In the genomic region with DNA sequence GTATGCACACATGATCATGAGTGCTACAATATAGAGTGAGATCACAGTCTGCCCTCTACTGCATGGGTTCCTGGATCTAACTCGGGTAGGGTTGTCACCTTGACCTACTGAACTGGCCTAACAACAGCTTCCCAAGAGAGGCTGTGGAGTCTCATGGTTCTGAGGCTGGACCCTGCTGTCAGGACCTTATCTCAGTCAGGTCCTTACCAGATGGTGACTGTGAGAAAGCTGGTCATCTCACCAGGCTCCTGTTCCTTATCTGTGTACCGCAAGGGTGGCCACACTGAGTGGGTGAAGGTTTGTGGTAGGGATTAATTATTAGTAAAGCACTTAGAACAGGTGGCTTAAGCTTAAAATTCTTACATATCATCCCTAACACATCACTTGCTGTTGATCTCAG, we compare ENCODE assay signal across 12 mouse cellular contexts. TPM values are rescaled to one million over a fixed set of nuclear protein-coding genes. Genes with fewer than 3 reads are reported as not detected.
A peak's percentile ranks its signal among the peaks of the same experiment; 100 is the strongest.
DNase-seq lines count a peak whose midpoint lies in the region; ATAC-seq and TF ChIP-seq lines count a peak whose summit lies in the region.
"Had no signal": no experiment of that assay in that cellular context is flagged by ENCODE, and none has a peak within 500 bp of the region (broad histone marks: within the 10 kb centered on the region; RNA-seq: fewer than 3 reads in every experiment).

No protein-coding gene starts in this region.

- H3K4me2 ChIP-seq in intestine, embryonic 15.5 days (replicated peaks): no peak overlapping the region
- no peak overlapping the region for H3K4me2 ChIP-seq in intestine, postnatal 0 days (replicated peaks; ENCODE audit: low read depth)
- no peak overlapping the region for H3K4me2 ChIP-seq in intestine, embryonic 16.5 days (ENCODE audit: low read depth, low read length)

- no peak for TF ChIP-seq CTCF in intestine, postnatal 0 days (IDR thresholded peaks at IDR 0.05; ENCODE audit: low read depth)
- TF ChIP-seq CTCF in bone marrow, adult 2 months (IDR thresholded peaks at IDR 0.05; ENCODE audit: control insufficient read depth, insufficient read depth, low read length): no peak
- TF ChIP-seq CTCF in left cerebral cortex, adult 2 months (IDR thresholded peaks at IDR 0.05): no peak

- H3K27ac ChIP-seq in intestine, embryonic 15.5 days: no peak overlapping the region
- no peak overlapping the region for H3K27ac ChIP-seq in intestine, postnatal 0 days (ENCODE audit: low read depth, low read length)
- peak overlapping the region; percentile 62 for H3K27ac ChIP-seq in bone marrow, adult 2 months (ENCODE audit: control insufficient read depth, insufficient read depth, low read depth, low read length, poor library complexity)
- H3K27ac ChIP-seq in intestine, embryonic 16.5 days (ENCODE audit: low read length): no peak overlapping the region
- H3K27ac ChIP-seq in left cerebral cortex, adult 2 months: no peak overlapping the region
- H3K27ac ChIP-seq: layer of hippocampus, adult 2 months had no signal

- no peak for TF ChIP-seq POLR2A in bone marrow, adult 2 months (IDR thresholded peaks at IDR 0.05; ENCODE audit: borderline replicate concordance, control insufficient read depth, low read depth, low read length)

- intact Hi-C loops in left cerebral cortex, adult 2 months (cut with DNase I): loop anchor here (10.0 kb wide), 1 partner anchor 183 kb away; no protein-coding TSS in a partner anchor

- H3K4me3 ChIP-seq in intestine, embryonic 15.5 days (replicated peaks): no peak overlapping the region
- H3K4me3 ChIP-seq in intestine, postnatal 0 days (ENCODE audit: low read depth, low read length): no peak overlapping the region
- H3K4me3 ChIP-seq in bone marrow, adult 2 months (replicated peaks; ENCODE audit: control insufficient read depth, low read depth, low read length): no peak overlapping the region
- H3K4me3 ChIP-seq in intestine, embryonic 16.5 days (ENCODE audit: low read length): no peak overlapping the region
- no peak overlapping the region for H3K4me3 ChIP-seq in left cerebral cortex, adult 2 months
- H3K4me3 ChIP-seq: layer of hippocampus, adult 2 months had no signal

- no peaks in the 10 kb centered on the region for H3K27me3 ChIP-seq in intestine, embryonic 15.5 days (replicated peaks)
- no peaks in the 10 kb centered on the region for H3K27me3 ChIP-seq in intestine, postnatal 0 days (replicated peaks; ENCODE audit: control insufficient read depth, insufficient read depth, low read length)
- H3K27me3 ChIP-seq in intestine, embryonic 16.5 days (replicated peaks; ENCODE audit: control insufficient read depth, insufficient read depth, low read length): no peaks in the 10 kb centered on the region

- no peaks in the 10 kb centered on the region for H3K36me3 ChIP-seq in intestine, embryonic 15.5 days
- no peaks in the 10 kb centered on the region for H3K36me3 ChIP-seq in intestine, postnatal 0 days (ENCODE audit: control insufficient read depth, insufficient read depth)
- H3K36me3 ChIP-seq in intestine, embryonic 16.5 days (ENCODE audit: control insufficient read depth, insufficient read depth, low read length): no peaks in the 10 kb centered on the region

- ATAC-seq in intestine, embryonic 15.5 days: peak; percentile 50; the same call in 1 of the 2 replicates
- no peak for ATAC-seq in intestine, postnatal 0 days
- peak; percentile 68 for ATAC-seq in intestine, embryonic 16.5 days
- ATAC-seq in megakaryocyte-erythroid progenitor cell, adult 5-6 weeks (replicated peaks; ENCODE audit: low FRiP score, low TSS enrichment, poor library complexity, severe bottlenecking): peak; percentile 71
- ATAC-seq: hindbrain, embryonic 16.5 days had no signal

- DNase-seq in frontal cortex, postnatal 36 days (ENCODE audit: low spot score in 2 of 2): no peak
- DNase-seq in left cerebral cortex, adult 2 months (ENCODE audit: extremely low spot score in 1 of 2, low spot score in 2 of 2): no peak
- DNase-seq: cerebellum, adult 11-12 months; gastrocnemius, postnatal 14 days; lung, adult 2 months had no signal

- WGBS in intestine, embryonic 15.5 days: 73% methylated on average over 2 of the region's 2 CpGs
- WGBS in intestine, postnatal 0 days: 56% methylated on average over 2 of the region's 2 CpGs
- WGBS in bone marrow, adult 2 months: 60% methylated on average over 2 of the region's 2 CpGs
- WGBS in intestine, embryonic 16.5 days: 77% methylated on average over 2 of the region's 2 CpGs

- no peaks in the 10 kb centered on the region for H3K4me1 ChIP-seq in intestine, embryonic 15.5 days (replicated peaks)
- H3K4me1 ChIP-seq in intestine, postnatal 0 days (replicated peaks; ENCODE audit: control insufficient read depth, insufficient read depth, low read length): 0 out of 2 replicates have a peak, but pooled peaks cover 4% of the 10 kb centered on the region
- peaks cover 21% of the 10 kb centered on the region for H3K4me1 ChIP-seq in bone marrow, adult 2 months (ENCODE audit: control insufficient read depth, insufficient read depth, low read length)
- H3K4me1 ChIP-seq in intestine, embryonic 16.5 days (ENCODE audit: control insufficient read depth, insufficient read depth, low read length): no peaks in the 10 kb centered on the region

- H3K9ac ChIP-seq in intestine, embryonic 15.5 days: no peak overlapping the region
- H3K9ac ChIP-seq in intestine, postnatal 0 days (ENCODE audit: low read depth, low read length): no peak overlapping the region
- H3K9ac ChIP-seq in intestine, embryonic 16.5 days (ENCODE audit: low read depth, low read length): no peak overlapping the region

- no peaks in the 10 kb centered on the region for H3K9me3 ChIP-seq in intestine, embryonic 15.5 days
- no peaks in the 10 kb centered on the region for H3K9me3 ChIP-seq in intestine, postnatal 0 days (ENCODE audit: control insufficient read depth)
- no peaks in the 10 kb centered on the region for H3K9me3 ChIP-seq in intestine, embryonic 16.5 days (ENCODE audit: control insufficient read depth, low read length)

RNA-seq across cellular contexts. Expression of a gene that starts 49.8 kb away (rescaled TPM):
- polyA plus RNA-seq in intestine, embryonic 15.5 days (2015; fragmentation: Nextera tagmentation; extraction: Ambion mirVana): 5.3 TPM in 2 replicates
- 5.8 and 6.8 TPM in 2 replicates for polyA plus RNA-seq in intestine, postnatal 0 days (2015; fragmentation: Nextera tagmentation; extraction: Ambion mirVana)
- polyA plus RNA-seq in bone marrow, adult 2 months (2011; ENCODE audit: insufficient read depth, insufficient read length, low replicate concordance, missing spikeins): 25.1 and 41.4 TPM in 2 replicates
- polyA plus RNA-seq in intestine, embryonic 16.5 days (2015; fragmentation: Nextera tagmentation; extraction: Ambion mirVana): 3.9 and 5.2 TPM in 2 replicates
- total RNA-seq in megakaryocyte-erythroid progenitor cell, adult 5-6 weeks (2014; fragmentation: Nextera tagmentation): 52.5 and 58.0 TPM in 2 replicates
- total RNA-seq in megakaryocyte-erythroid progenitor cell, adult 5-6 weeks (2017): 15.6 and 16.7 TPM in 2 replicates
- 10 to 100 TPM; 12.8 to 16.7 TPM for total RNA-seq in left cerebral cortex, adult 2 months (2021)
